Mouse (Mus musculus) lung, postnatal 10 days (tissue): ENCODE data around the gene Ppp2r1b.

Experiments
- DNase-seq: peaks from one replicate; pipeline ENCODE4 v3.0.0; 2021

Gene Ppp2r1b

GRCm38 (mm10) chr9:50841079-50841789 is 3.9 kb upstream of the Ppp2r1b start:
- peak; percentile 43 for DNase-seq

GRCm38 (mm10) chr9:50845547-50845946 is 446 bp downstream of the Ppp2r1b start:
- no peak for DNase-seq

- DNase-seq: no peak
Observed at GRCm38 (mm10) chr9:50847133-50847532, 2.0 kb downstream of the Ppp2r1b start.

- DNase-seq: no peak
Observed at GRCm38 (mm10) chr9:50847606-50848368, 2.7 kb downstream of the Ppp2r1b start.

GRCm38 (mm10) chr9:50848821-50849220 is 3.7 kb downstream of the Ppp2r1b start:
- DNase-seq: no peak

- DNase-seq: peak; percentile 94
Observed at GRCm38 (mm10) chr9:50849249-50849648, 4.1 kb downstream of the Ppp2r1b start.

GRCm38 (mm10) chr9:50849755-50850154 is 4.7 kb downstream of the Ppp2r1b start:
- no peak for DNase-seq

- DNase-seq: peak; percentile 54
Observed at GRCm38 (mm10) chr9:50850271-50850670, 5.2 kb downstream of the Ppp2r1b start.

GRCm38 (mm10) chr9:50850713-50851112 is 5.6 kb downstream of the Ppp2r1b start:
- DNase-seq: peak; percentile 50

- DNase-seq: no peak
Observed at GRCm38 (mm10) chr9:50852634-50853349, 7.7 kb downstream of the Ppp2r1b start.

- no peak for DNase-seq
Observed at GRCm38 (mm10) chr9:50854376-50854775, 9.3 kb downstream of the Ppp2r1b start.

GRCm38 (mm10) chr9:50855133-50855766 is 10.1 kb downstream of the Ppp2r1b start:
- DNase-seq: no peak

GRCm38 (mm10) chr9:50855780-50856179 is 10.7 kb downstream of the Ppp2r1b start:
- no peak for DNase-seq

GRCm38 (mm10) chr9:50856341-50857081 is 11.4 kb downstream of the Ppp2r1b start:
- DNase-seq: peak; percentile 95

GRCm38 (mm10) chr9:50857082-50857641 is 12.1 kb downstream of the Ppp2r1b start:
- DNase-seq: no peak

GRCm38 (mm10) chr9:50858681-50859080 is 13.6 kb downstream of the Ppp2r1b start:
- DNase-seq: peak; percentile 70

- no peak for DNase-seq
Observed at GRCm38 (mm10) chr9:50861119-50861839, 16.2 kb downstream of the Ppp2r1b start.

GRCm38 (mm10) chr9:50863824-50864223 is 18.7 kb downstream of the Ppp2r1b start:
- no peak for DNase-seq

GRCm38 (mm10) chr9:50864877-50865276 is 19.8 kb downstream of the Ppp2r1b start:
- DNase-seq: no peak

GRCm38 (mm10) chr9:50865803-50866202 is 20.7 kb downstream of the Ppp2r1b start:
- no peak for DNase-seq

- no peak for DNase-seq
Observed at GRCm38 (mm10) chr9:50867015-50867414, 21.9 kb downstream of the Ppp2r1b start.
